Mouse (Mus musculus): Measurements from ENCODE around the gene Slc12a9.
A peak's percentile ranks its signal among the peaks of the same experiment; 100 is the strongest.
"Not testable (repeated sequence)": the region's sequence is repeated elsewhere in the genome, so short reads cannot be mapped to it uniquely, and the experiment has no call there.

The Slc12a9 gene

GRCm38 (mm10) chr5:137286655-137287031 is 46.8 kb downstream of the Slc12a9 start:
- peak; percentile 73 for DNase-seq

- no peak for DNase-seq
These were observed 47.4 kb downstream of the Slc12a9 start for GRCm38 (mm10) chr5:137285986-137286385.

- no peak for DNase-seq
These were observed 48.4 kb downstream of the Slc12a9 start for GRCm38 (mm10) chr5:137285045-137285444.

GRCm38 (mm10) chr5:137284411-137284810 is 49.0 kb downstream of the Slc12a9 start:
- DNase-seq = not testable (repeated sequence)

- no peak for DNase-seq
These were observed 55.7 kb downstream of the Slc12a9 start for GRCm38 (mm10) chr5:137277360-137278342.

GRCm38 (mm10) chr5:137268131-137268910 is 65.1 kb downstream of the Slc12a9 start:
- no peak for DNase-seq

GRCm38 (mm10) chr5:137264787-137265186 is 68.6 kb downstream of the Slc12a9 start:
- no peak for DNase-seq

Data from kidney, adult 11 months (tissue).